Mouse (Mus musculus) bone marrow macrophage, adult 2 months (primary cell): ENCODE data around the gene Zfp326. TPM values are rescaled to one million over a fixed set of nuclear protein-coding genes. Genes with fewer than 3 reads are reported as not detected.
A peak's percentile ranks its signal among the peaks of the same experiment; 100 is the strongest.

Experiments
- H3K27ac ChIP-seq: 2 replicates; pipeline ENCODE4 v1.5.1; 2012; ENCODE audit warnings: low read depth, low read length; ENCODE audit not compliant: insufficient read depth
- H3K4me1 ChIP-seq: 2 replicates; pipeline ENCODE4 v1.6.1; 2012; ENCODE audit warnings: low read length; ENCODE audit not compliant: control insufficient read depth, insufficient read depth
- H3K4me3 ChIP-seq: 2 replicates; pipeline ENCODE4 v1.5.1; 2012; ENCODE audit warnings: mild to moderate bottlenecking, low read length, moderate library complexity; ENCODE audit not compliant: insufficient read depth
- CTCF ChIP-seq: IDR thresholded peaks from 2 replicates; pipeline ENCODE4 v1.5.1; 2012; ENCODE audit warnings: low read depth, mild to moderate bottlenecking, low read length, moderate library complexity
- POLR2A ChIP-seq: IDR thresholded peaks from 2 replicates; pipeline ENCODE4 v1.6.1; 2012; ENCODE audit warnings: mild to moderate bottlenecking, low read depth, low read length, borderline replicate concordance
- polyA plus RNA-seq: library from polyadenylated mRNA; stranded (reverse); fragments of >200 nt; gene quantifications from 2 replicates; pipeline ENCODE4 v1.2.4, GENCODE M21; 2012; ENCODE audit not compliant: missing spikeins, insufficient read depth, insufficient read length

Gene Zfp326
- 20.4 and 24.1 TPM in 2 replicates for polyA plus RNA-seq

- Histone ChIP-seq H3K4me3 (peak within 1 kb of the TSS; percentile 75), H3K4me1 (peaks cover 22% of the 10 kb centered on the region), H3K27ac (peak within 1 kb of the TSS; percentile 81)
- TF ChIP-seq CTCF (no peak), POLR2A (no peak)
Observed at GRCm38 (mm10) chr5:105876068-105876924, at the start of gene Zfp326. TSS of gene Zfp326 (plus strand) at chr5:105876565.

GRCm38 (mm10) chr5:105826916-105827510, 49.4 kb upstream of the Zfp326 start:
- Histone ChIP-seq H3K4me3 (no peak overlapping the region), H3K27ac (no peak overlapping the region), H3K4me1 (no peaks in the 10 kb centered on the region)
- TF ChIP-seq POLR2A (no peak), CTCF (no peak)

DNA sequence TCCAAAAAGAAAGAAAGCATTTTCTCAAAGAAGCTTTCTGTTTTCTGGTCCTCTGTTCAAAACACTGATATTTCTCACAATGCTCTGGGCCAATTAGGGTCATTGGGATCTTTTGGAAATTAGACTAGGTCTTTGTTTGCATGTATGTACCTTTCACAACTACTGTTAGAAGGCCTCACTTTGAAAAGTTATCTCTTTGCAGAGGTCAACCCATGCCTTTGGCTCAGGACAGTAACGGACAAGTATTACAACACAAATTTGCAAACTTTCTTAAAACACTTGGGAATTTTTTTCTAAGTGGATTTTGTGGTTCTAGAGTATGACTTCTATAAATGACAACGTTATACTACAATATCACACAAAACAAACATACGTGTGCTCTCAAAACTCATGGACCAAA, 48.3 kb upstream of the Zfp326 start:
- no peak for TF ChIP-seq CTCF
- TF ChIP-seq POLR2A: no peak
- H3K4me1 ChIP-seq: no peaks in the 10 kb centered on the region
- no peak overlapping the region for H3K4me3 ChIP-seq
- H3K27ac ChIP-seq: no peak overlapping the region

GRCm38 (mm10) chr5:105829008-105829586, 47.3 kb upstream of the Zfp326 start:
- H3K27ac ChIP-seq: no peak overlapping the region
- TF ChIP-seq POLR2A: no peak
- TF ChIP-seq CTCF: no peak
- no peak overlapping the region for H3K4me3 ChIP-seq
- H3K4me1 ChIP-seq: no peaks in the 10 kb centered on the region

GRCm38 (mm10) chr5:105832140-105832539, 44.2 kb upstream of the Zfp326 start:
- H3K4me3 ChIP-seq: no peak overlapping the region
- no peaks in the 10 kb centered on the region for H3K4me1 ChIP-seq
- no peak for TF ChIP-seq POLR2A
- TF ChIP-seq CTCF: no peak
- no peak overlapping the region for H3K27ac ChIP-seq

- Histone ChIP-seq H3K27ac (no peak overlapping the region), H3K4me3 (no peak overlapping the region), H3K4me1 (no peaks in the 10 kb centered on the region)
- TF ChIP-seq POLR2A (no peak), CTCF (no peak)
Observed at GRCm38 (mm10) chr5:105833923-105834322, 42.4 kb upstream of the Zfp326 start.

DNA sequence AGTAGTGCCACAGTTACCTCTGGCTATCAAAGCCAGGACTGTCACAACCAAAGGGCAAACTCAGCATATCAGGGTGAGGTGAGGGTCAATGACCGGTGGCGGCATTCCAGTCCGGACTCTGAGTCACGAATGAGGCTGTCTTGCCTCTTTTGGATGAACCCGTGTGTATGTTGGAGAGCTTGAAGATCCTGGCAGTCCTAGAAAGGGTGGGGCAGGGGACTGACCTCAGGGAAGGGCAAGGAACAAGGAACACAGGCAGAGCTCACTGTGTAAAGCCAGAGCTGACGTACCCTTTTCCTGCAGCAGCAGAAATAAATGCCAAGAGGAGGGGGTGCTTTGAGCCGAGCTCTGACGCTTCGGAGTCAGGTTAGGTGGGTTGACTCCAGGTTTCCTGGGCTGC, 40.4 kb upstream of the Zfp326 start:
- TF ChIP-seq POLR2A (no peak), CTCF (no peak)
- Histone ChIP-seq H3K4me3 (no peak overlapping the region), H3K27ac (no peak overlapping the region), H3K4me1 (no peaks in the 10 kb centered on the region)

GRCm38 (mm10) chr5:105839740-105840310, 36.5 kb upstream of the Zfp326 start:
- Histone ChIP-seq H3K27ac (no peak overlapping the region), H3K4me3 (no peak overlapping the region), H3K4me1 (peaks cover 10% of the 10 kb centered on the region)
- TF ChIP-seq POLR2A: no peak
- TF ChIP-seq CTCF: no peak

- TF ChIP-seq CTCF: no peak
- H3K27ac ChIP-seq: no peak overlapping the region
- peaks cover 11% of the 10 kb centered on the region for H3K4me1 ChIP-seq
- H3K4me3 ChIP-seq: no peak overlapping the region
Observed at GRCm38 (mm10) chr5:105844044-105844753, 32.2 kb upstream of the Zfp326 start.
